Mouse (Mus musculus) embryonic fibroblast, embryonic 13.5 days (primary cell): ENCODE results near the gene C1qbp. TPM values are rescaled to one million over a fixed set of nuclear protein-coding genes. Genes with fewer than 3 reads are reported as not detected.
A peak's percentile ranks its signal among the peaks of the same experiment; 100 is the strongest.

Experiments
- H3K27ac ChIP-seq: 2 replicates; pipeline ENCODE4 v1.5.1; 2012; ENCODE audit warnings: low read length, control low read depth, inconsistent platforms; ENCODE audit not compliant: insufficient read depth
- H3K4me1 ChIP-seq: 2 replicates; pipeline ENCODE4 v1.6.1; 2011; ENCODE audit warnings: low read length; ENCODE audit not compliant: control insufficient read depth, insufficient read depth
- H3K4me3 ChIP-seq: 2 replicates; pipeline ENCODE4 v1.5.1; 2011; ENCODE audit warnings: mild to moderate bottlenecking, control low read depth, low read length; ENCODE audit not compliant: insufficient read depth
- CTCF ChIP-seq: IDR thresholded peaks from 2 replicates; pipeline ENCODE4 v1.5.1; 2011; ENCODE audit warnings: mild to moderate bottlenecking, control low read depth, low read length, moderate library complexity, borderline replicate concordance; ENCODE audit not compliant: insufficient read depth
- POLR2A ChIP-seq: IDR thresholded peaks from 2 replicates; pipeline ENCODE4 v1.6.1; 2011; ENCODE audit warnings: low read depth, mild to moderate bottlenecking, control low read depth, low read length, moderate library complexity
- polyA plus RNA-seq: library from polyadenylated mRNA; stranded (reverse); fragments of >200 nt; gene quantifications from 2 replicates; pipeline ENCODE4 v1.2.4, GENCODE M21; 2011; ENCODE audit warnings: low read depth; ENCODE audit not compliant: missing spikeins, insufficient read length

Gene C1qbp
- polyA plus RNA-seq, result 163 and 168 TPM in 2 replicates

DNA sequence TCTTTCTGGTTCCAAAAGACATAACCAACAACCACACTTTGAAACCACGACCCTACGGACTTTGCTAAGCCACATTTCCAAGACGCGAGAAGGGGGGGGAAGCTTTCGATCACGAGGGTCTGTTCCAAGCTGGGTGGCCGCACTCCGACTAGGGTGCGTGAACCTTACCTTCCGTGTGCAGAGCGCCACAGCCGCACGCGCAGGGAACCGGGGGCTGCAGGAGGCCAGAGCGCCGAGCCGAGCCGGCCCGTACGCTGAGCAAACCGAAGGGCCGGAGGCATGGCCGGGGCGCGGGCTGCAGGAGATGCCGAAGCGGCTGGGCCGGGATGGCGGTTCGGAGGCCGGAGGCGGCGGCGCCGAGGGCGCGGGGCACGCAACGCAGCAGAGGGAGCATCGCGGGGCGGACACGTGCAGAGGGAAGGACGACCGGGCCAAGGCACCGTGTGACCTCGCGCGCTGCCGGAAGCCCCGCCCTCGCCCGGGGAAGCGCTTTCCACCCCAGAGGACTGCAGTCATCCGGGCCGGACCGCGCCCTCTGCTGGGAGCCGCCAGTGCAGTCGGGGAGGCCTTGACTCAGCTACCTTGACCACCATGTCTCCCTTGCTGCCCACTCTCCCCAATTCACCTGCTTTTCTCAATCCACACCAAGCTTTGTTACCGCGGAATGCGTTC, at the start of gene C1qbp:
TSS of gene C1qbp (minus strand) at position 470 of the 672 bp plus-strand sequence.
- TF ChIP-seq POLR2A (peak; percentile 66), CTCF (peak; percentile 78)
- no peak within 1 kb of the TSS for H3K27ac ChIP-seq

GRCm38 (mm10) chr11:71032070-71032469, 49.2 kb upstream of the C1qbp start:
- Histone ChIP-seq H3K4me3 (no peak overlapping the region), H3K4me1 (no peaks in the 10 kb centered on the region), H3K27ac (no peak overlapping the region)
- TF ChIP-seq POLR2A (no peak), CTCF (no peak)

More for the DNA sequence above, at the start of gene C1qbp:
- Histone ChIP-seq H3K4me3 (peak within 1 kb of the TSS; percentile 96), H3K4me1 (peaks cover 4% of the 10 kb centered on the region; the same call in 1 of the 2 replicates)

DNA sequence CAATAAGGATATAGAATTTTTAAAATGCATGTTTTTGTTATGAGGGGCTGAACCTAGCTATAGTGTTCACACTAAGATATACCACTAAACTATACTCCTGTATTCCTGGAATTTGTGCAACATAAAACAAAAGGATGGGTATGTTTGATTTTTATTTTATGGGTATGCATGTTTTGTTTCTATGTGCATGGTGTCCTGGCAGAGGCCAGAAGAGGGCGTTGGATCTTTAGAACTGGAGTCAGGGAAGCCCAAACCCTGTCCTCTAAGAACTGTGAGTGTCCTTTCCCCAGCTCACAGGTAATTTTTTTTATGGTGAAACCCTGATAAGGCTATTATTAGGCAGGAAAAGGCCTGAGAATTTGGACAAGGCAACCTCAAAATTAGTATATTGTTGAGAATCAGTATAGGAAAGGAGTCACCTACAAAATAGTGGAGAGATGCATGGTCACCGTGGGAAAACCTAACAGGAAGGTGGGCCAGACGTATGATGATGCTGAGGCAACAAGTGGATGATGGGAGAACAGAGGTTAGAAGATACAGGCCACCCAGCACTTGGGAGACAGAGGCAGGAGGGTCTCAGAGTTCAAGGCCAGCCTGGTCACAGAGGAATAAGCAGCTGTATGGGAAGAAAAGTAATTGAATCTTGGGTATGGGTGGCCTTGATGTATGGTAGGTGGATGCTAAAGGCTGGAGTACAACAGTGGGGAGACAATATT, 46.7 kb upstream of the C1qbp start:
- TF ChIP-seq POLR2A (no peak), CTCF (no peak)
- Histone ChIP-seq H3K27ac (no peak overlapping the region), H3K4me3 (no peak overlapping the region), H3K4me1 (no peaks in the 10 kb centered on the region)

GRCm38 (mm10) chr11:71028280-71028679, 45.5 kb upstream of the C1qbp start:
- no peaks in the 10 kb centered on the region for H3K4me1 ChIP-seq
- H3K27ac ChIP-seq, result no peak overlapping the region
- TF ChIP-seq POLR2A (no peak), CTCF (no peak)
- no peak overlapping the region for H3K4me3 ChIP-seq

DNA sequence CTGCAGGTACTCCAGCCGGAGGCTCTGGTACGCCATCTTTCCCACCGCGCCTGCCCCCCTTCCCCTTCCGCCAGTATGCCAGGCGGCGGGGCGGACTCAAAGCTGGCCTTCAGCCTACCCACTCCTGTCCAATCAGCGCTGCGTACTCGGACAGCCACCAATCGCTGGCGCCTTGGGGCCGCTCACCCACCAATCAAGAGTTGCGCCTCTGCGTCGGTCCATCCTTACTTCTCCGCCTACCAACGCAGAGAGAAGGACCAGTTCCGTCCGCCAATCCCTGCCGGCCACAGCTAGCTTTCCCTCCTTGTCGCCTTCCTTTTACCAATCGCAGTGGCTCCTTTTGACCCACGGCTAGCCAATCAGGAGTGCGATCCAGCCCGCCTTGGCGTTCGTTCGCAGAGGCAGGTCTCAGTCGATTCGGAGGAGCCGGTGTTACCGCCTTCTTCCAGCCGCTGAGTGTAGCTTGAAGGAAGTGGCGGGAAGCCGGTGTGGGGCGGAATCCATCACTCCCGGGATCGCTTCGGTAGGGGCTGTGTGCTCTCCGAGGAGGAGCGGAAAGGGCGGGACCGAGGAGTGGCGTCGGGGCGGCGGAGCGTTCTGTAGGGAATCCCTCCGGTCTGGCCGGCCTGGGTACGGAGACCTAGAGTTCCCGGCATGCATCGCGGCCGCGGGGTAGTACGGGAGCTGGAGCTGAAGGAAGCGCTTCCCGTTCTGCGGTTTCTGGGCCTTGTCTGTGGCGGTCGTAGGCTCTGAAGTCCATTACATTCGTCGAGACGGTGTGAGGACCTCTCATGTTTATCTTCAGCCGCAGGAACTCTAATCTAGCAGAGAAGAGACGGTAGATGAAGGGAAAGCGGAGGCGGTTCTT, 36.6 kb upstream of the C1qbp start, which contains the start of the genes Mis12 and Derl2:
TSS of gene Mis12 (plus strand) at position 411 of the 868 bp plus-strand sequence.
TSS of gene Derl2 (minus strand) at position 641 of the 868 bp plus-strand sequence.
- Histone ChIP-seq H3K4me1 (no peaks in the 10 kb centered on the region; the same call in 1 of the 2 replicates), H3K4me3 (peak within 1 kb of the TSS; percentile 87), H3K27ac (peak within 1 kb of the TSS; percentile 74)
- TF ChIP-seq CTCF (no peak), POLR2A (peak; percentile 85)

GRCm38 (mm10) chr11:71018416-71019200, 35.8 kb upstream of the C1qbp start:
- peak; percentile 13; the same call in 1 of the 2 replicates for TF ChIP-seq POLR2A
- TF ChIP-seq CTCF, result no peak
- Histone ChIP-seq H3K27ac (peak overlapping the region; percentile 45; the same call in 1 of the 2 replicates), H3K4me1 (no peaks in the 10 kb centered on the region; the same call in 1 of the 2 replicates), H3K4me3 (peak overlapping the region; percentile 87)

- TF ChIP-seq CTCF (no peak), POLR2A (no peak)
- no peaks in the 10 kb centered on the region; the same call in 1 of the 2 replicates for H3K4me1 ChIP-seq
- H3K27ac ChIP-seq, result no peak overlapping the region
- no peak overlapping the region for H3K4me3 ChIP-seq
These were observed 34.2 kb upstream of the C1qbp start for GRCm38 (mm10) chr11:71017051-71017450.

GRCm38 (mm10) chr11:71012743-71013142, 29.9 kb upstream of the C1qbp start:
- H3K4me1 ChIP-seq, result no peaks in the 10 kb centered on the region; the same call in 1 of the 2 replicates
- no peak overlapping the region for H3K27ac ChIP-seq
- TF ChIP-seq CTCF (no peak), POLR2A (no peak)
- no peak overlapping the region for H3K4me3 ChIP-seq

DNA sequence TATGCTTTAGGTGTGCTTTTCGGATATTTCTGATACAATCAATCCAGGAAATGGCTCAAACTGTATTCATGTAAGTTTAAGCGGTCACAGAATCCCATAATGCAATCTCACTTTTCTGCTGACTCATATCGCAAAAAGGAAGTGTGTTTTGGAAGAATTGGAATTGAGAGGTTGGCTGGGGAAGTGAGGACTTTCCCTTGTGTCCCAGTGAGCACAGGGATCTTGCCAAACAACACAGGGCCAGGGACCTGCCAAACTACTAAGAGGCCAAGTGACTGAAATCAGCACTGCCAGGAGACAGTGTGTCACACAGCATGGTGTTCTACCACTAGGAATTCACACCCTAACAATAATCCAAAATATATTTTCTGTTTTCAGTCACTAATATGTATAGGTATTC, 25.5 kb upstream of the C1qbp start:
- no peak overlapping the region for H3K27ac ChIP-seq
- no peak overlapping the region for H3K4me3 ChIP-seq
- TF ChIP-seq POLR2A, result no peak
- no peak for TF ChIP-seq CTCF
- no peaks in the 10 kb centered on the region for H3K4me1 ChIP-seq
